Mouse (Mus musculus) spleen, postnatal 10 days (tissue): ENCODE measurements at regions not wholly inside any gene's neighbourhood (a gene's known extent, or its start where the extent isn't known, plus 50 kb on each side); places are given as distances from the start of the nearest gene placed in this dataset.
A peak's percentile ranks its signal among the peaks of the same experiment; 100 is the strongest.
"Not testable (repeated sequence)": the region's sequence is repeated elsewhere in the genome, so short reads cannot be mapped to it uniquely, and the experiment has no call there.

Source experiments
- DNase-seq, 2 experiments: peaks; one replicate each; pipeline ENCODE4 v3.0.0; 2021 to 2022; ENCODE audit warnings: low spot score in 2 of 2

- not testable (repeated sequence) for DNase-seq
These were observed 532.0 kb downstream of the Dad1 start for GRCm38 (mm10) chr14:53721901-53722300.

- peak in 1 of 2 experiments; percentile 16 for DNase-seq
These were observed 544.3 kb downstream of the Dad1 start for GRCm38 (mm10) chr14:53709627-53710026.

GRCm38 (mm10) chr14:53704351-53704750, 549.6 kb downstream of the Dad1 start:
- not testable (repeated sequence) for DNase-seq

GRCm38 (mm10) chr14:53703593-53703992, 550.3 kb downstream of the Dad1 start:
- DNase-seq = not testable (repeated sequence)

GRCm38 (mm10) chr14:53684100-53684499, 569.8 kb downstream of the Dad1 start:
- DNase-seq = not testable (repeated sequence)

- DNase-seq = peak in 1 of 2 experiments; percentile 12
These were observed 570.4 kb downstream of the Dad1 start for GRCm38 (mm10) chr14:53683361-53684015.

GRCm38 (mm10) chr14:53682679-53683078, 571.2 kb downstream of the Dad1 start:
- DNase-seq = not testable (repeated sequence)

- not testable (repeated sequence) for DNase-seq
These were observed 572.6 kb downstream of the Dad1 start for GRCm38 (mm10) chr14:53681320-53681719.

GRCm38 (mm10) chr14:53665681-53666080, 588.2 kb downstream of the Dad1 start:
- peak in 1 of 2 experiments; percentile 19 for DNase-seq

GRCm38 (mm10) chr14:53662700-53663355, 591.1 kb downstream of the Dad1 start:
- DNase-seq = not testable (repeated sequence)

- DNase-seq = not testable (repeated sequence)
These were observed 599.2 kb downstream of the Dad1 start for GRCm38 (mm10) chr14:53654669-53655068.

GRCm38 (mm10) chr14:53651061-53651460, 602.8 kb downstream of the Dad1 start:
- not testable (repeated sequence) for DNase-seq

GRCm38 (mm10) chr14:53649189-53649588, 604.7 kb downstream of the Dad1 start:
- DNase-seq = not testable (repeated sequence)

- not testable (repeated sequence) for DNase-seq
These were observed 613.5 kb downstream of the Dad1 start for GRCm38 (mm10) chr14:53640441-53640840.

GRCm38 (mm10) chr14:53637664-53638063, 616.2 kb downstream of the Dad1 start:
- peak in 1 of 2 experiments; percentile 37 for DNase-seq

GRCm38 (mm10) chr14:53635206-53635605, 618.7 kb downstream of the Dad1 start:
- not testable (repeated sequence) for DNase-seq

- peak in 1 of 2 experiments; percentile 4 for DNase-seq
These were observed 619.5 kb downstream of the Dad1 start for GRCm38 (mm10) chr14:53634320-53634979.

- DNase-seq = not testable (repeated sequence)
These were observed 620.2 kb downstream of the Dad1 start for GRCm38 (mm10) chr14:53633743-53634142.

- not testable (repeated sequence) for DNase-seq
These were observed 632.5 kb downstream of the Dad1 start for GRCm38 (mm10) chr14:53621376-53621775.

- not testable (repeated sequence) for DNase-seq
These were observed 637.8 kb downstream of the Dad1 start for GRCm38 (mm10) chr14:53616061-53616460.

- DNase-seq = peak in 1 of 2 experiments; percentile 27
These were observed 639.6 kb downstream of the Dad1 start for GRCm38 (mm10) chr14:53614341-53614740.

GRCm38 (mm10) chr14:53599299-53599698, 654.6 kb downstream of the Dad1 start:
- not testable (repeated sequence) for DNase-seq
